Mouse (Mus musculus): ENCODE measurements around the gene Nova2. TPM values are rescaled to one million over a fixed set of nuclear protein-coding genes. Genes with fewer than 3 reads are reported as not detected.
A peak's percentile ranks its signal among the peaks of the same experiment; 100 is the strongest.

Gene Nova2
- total RNA-seq, 2 experiments from 2014 or later = 4.0 to 4.2 TPM

DNA sequence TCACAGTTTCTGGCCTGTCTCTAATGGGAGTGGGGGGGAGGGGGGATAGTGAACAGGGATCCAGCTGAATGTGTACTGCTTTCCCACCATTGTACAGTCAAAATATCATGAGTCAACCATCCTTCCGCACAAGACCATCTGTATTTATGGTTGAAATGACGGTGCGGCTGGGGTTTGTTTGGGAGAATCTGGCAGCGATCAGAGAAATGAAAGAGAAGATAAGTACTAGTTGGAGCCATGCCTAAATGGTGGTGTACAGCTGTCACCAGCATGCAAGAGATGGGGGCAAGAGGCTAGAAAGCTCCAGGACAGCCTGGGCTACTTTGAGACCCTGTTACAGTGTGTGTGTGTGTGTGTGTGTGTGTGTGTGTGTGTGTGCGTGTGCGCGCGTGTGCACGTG, 52.7 kb downstream of the Nova2 start:
- no peak for DNase-seq (ENCODE audit: low spot score in 2 of 2)

DNA sequence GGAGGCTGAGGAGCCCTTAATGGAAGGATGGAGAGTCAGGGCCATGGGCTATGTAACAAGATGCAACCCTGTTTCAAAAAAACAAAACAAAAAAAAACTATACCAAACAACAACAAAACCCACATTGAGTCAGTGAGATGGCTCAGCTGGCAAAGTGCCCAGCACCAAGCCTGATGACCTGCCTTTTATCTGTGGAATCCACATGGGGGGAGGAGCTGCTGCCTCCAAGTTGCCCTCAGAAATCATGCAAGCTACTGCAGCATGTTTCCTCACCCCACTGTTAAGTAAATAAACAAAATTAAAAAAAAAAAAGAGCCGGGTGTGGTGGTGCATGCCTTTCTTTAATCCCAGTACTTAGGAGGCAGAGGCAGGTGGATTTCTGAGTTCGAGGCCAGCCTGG, 60.8 kb downstream of the Nova2 start:
- no peak for DNase-seq (ENCODE audit: low spot score in 2 of 2)

DNA sequence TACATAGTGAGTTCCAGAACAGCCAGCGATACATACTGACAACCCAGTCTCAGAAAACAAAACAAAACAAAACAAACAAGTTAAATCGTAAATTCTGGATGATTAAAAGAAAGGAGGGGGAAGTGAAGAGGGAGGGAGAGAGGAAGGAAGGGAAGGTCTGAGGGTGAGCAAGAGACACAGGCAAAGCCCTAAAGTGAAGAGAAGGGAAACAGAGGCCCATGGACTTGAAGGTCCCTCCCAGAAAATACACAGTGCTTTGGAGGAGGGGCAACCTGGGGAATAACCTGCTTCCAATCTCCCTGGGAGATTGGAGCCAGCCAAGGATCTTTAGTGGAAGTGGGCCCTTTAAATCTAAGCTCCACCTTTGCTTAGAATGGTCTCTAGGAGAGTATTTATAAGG, 61.4 kb downstream of the Nova2 start, which contains the start of gene Nanos2:
Gene Nanos2 (plus strand): TSS at position 301 of the 400 bp plus-strand sequence.
- no peak for DNase-seq (ENCODE audit: low spot score in 2 of 2)

DNA sequence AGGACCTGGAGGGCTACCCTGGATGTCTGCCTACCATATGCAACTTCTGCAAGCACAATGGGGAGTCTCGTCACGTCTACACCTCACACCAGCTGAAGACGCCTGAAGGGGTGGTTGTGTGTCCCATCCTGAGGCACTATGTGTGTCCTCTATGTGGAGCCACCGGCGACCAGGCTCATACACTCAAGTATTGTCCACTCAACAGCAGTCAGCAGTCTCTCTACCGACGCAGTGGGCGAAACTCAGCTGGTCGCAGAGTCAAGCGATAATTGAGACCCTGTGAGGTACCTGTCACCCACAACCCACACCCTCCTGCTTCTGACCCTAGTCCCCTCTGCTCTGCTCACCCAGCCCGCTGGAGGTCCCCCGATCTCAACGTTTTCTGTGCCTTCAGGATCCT, 62.1 kb downstream of the Nova2 start:
- no peak for DNase-seq (ENCODE audit: low spot score in 2 of 2)

DNA sequence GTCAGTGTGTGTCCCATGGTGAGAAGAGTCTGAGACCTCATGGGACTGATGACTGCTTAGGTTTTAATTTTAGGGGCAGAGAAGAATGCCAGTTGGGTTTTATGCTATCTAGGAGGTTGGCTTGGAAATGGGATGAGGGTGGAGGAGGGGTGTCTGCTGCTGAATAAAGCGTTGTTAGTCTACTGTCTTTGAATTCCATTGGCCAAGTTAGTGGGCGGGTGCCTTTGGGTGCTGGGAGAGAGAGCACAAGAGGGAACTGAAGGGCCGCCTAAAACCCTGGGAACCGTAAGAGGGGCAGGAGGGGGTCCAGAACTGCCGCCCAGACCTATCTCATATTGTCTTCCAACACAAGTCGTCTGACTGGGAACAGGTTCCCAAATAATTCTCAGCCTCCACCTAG, 63.1 kb downstream of the Nova2 start:
- no peak for DNase-seq (ENCODE audit: low spot score in 2 of 2)

DNA sequence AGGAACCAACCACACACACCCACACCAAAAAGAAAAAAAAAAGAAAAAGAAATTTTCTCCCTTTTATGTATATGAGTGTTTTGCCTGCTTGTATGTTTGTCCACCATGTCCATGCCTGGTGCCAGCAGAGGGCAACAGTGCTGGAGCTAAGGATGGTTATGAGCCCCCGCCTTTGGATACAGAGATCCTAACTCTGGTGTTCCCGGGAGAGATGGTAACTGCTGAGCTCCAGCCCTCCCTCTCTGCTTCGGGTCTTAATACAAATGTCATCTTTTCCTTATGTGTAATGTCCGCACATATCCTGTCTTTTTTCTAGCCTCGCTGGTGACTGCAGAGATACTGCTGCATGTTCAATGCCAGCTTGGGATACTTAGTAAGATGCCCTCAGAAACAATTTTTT, 64.3 kb downstream of the Nova2 start:
- DNase-seq (ENCODE audit: low spot score in 2 of 2) = no peak

DNA sequence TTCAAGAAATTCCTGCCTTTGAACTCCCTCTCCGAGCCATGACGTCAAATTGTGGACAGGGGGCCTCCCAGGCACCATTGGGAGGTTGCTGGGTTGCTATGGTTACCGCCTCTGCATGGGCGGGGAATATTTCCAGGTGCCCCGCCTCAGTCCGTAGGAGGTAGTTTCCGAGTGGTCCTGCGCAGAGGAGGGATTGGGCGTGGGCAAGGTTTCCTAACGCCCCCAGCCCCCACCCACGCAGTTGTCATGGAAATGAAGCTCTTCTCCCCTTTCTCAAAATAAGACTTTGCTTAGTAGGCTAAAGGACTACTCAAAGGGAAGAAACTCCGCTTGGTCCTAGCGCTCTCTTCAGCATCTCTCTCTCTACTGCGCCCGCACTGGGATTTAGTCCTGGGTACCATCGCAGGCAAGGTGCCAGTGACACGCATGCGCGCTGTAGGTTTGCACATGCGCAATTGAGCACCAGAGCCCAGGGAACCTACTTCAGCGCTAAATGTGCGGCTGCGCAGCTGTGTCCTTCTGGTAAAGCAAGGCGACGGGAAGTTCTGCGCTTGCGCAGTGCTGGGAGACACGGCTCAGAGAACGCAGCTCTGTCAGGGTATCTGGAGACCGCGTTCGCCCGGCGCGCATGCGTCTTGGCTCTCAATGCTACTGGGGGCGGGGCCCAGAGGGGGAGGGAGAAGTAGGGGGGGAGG, 65.1 kb downstream of the Nova2 start, which contains the start of gene Mypop:
Gene Mypop (plus strand): TSS at position 645 of the 695 bp plus-strand sequence.
- peak; percentile 95 to 99 for DNase-seq (ENCODE audit: low spot score in 2 of 2)

DNA sequence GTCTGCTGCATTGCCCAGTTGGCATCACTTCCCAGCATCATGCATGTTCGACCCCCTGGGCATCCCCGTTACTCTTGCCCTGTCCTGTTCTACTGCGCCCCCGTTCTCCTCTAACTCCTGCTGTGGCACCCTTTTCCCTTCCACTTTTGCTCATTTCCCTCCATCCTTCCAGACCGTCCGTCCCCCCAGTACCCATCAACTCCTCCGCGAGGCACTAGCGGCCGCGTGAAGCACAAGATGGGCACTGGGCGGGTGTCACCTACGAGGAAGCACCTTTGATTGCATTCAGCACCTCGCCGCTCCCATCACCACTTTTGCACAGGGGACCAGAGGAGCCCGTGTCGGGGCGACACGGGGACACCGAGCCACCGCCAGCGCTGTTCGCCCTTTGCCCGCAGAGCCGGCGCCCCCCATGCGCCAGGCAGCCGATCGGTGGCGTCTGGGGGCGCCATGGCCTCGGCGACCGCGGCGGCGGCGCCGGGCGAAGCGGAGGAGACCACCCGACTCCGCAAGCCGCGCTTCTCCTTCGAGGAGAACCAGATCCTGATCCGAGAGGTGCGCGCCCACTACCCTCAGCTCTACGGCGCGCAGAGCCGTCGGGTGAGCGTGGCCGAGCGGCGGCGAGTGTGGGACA, 66.1 kb downstream of the Nova2 start:
- peak in 1 of 2 experiments; percentile 17 for DNase-seq (ENCODE audit: low spot score in 2 of 2)

DNA sequence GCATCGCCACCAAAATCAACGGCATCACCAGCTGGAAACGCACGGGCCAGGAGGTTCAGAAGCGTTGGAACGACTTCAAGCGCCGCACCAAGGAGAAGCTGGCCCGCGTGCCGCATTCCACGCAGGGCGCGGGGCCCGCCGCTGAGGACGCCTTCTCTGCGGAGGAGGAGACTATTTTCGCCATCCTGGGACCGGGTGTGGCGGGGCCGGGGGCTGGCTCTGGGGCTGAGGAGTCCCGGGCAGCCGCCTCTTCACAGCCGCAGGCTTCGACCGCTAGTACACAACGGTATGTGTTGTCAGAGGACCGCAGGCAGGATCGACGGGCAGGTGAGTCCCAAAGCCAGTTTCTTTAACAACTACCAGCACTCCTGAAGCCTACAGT, 66.6 kb downstream of the Nova2 start:
- DNase-seq (ENCODE audit: low spot score in 2 of 2) = no peak

DNA sequence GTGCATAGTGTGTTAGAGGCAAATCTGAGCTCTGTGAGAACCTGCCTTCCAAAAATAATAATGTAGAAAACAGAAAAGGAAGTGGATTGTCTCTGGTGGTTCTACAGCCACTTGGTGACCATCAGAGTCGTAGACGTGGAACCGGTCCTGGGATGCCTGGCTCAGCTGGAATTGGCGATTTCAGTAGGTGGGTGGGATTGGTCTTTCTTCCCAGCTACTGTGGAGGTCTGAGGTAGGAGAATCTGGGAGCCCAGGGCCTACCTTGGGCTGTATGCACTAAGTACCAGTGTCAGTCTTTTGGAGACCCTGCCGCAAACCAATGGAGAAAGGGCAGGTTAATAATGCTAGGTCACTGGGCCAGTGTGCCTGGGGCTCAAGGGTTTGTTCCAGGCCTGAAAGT, 67.3 kb downstream of the Nova2 start:
- DNase-seq (ENCODE audit: low spot score in 2 of 2) = no peak

DNA sequence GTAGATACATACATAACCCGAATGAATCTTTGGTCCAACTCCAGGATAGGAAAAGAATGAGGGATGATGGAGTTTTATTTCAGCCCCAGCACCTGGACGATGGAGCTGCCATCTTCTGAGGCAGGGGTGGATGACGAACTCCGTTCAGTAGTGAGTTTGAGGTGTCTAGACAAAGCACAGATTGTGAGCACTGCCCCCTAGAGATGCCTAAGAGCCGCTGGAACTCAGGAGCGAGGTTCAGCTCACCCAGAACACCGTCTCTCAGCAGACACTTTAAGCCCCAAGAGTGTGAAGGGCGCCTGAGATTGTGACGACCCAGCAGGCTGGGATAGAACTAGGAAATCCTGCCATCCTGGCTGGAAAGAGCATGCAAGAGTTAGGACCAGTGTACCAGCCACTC, 73.1 kb downstream of the Nova2 start:
- no peak for DNase-seq (ENCODE audit: low spot score in 2 of 2)

DNA sequence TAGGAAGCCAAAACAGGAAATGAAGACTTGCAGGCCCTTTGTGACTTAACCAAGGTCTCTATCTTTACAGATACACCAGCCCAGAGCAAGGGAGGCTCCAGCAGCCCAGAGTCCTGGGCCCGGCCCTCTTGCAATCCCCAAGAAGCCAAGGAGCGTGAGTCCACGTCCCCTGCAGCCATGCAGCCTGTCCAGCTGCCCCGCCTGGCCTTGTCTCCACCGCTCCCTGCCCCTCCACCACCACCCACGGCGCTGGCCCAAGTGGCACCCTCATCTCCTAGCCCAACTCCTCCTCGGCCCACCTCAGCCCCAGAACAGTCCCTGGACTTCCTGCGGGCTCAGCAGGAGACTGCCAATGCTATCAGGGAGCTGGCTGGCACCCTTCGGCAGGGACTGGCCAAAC, 74.7 kb downstream of the Nova2 start:
- DNase-seq (ENCODE audit: low spot score in 2 of 2) = no peak

DNA sequence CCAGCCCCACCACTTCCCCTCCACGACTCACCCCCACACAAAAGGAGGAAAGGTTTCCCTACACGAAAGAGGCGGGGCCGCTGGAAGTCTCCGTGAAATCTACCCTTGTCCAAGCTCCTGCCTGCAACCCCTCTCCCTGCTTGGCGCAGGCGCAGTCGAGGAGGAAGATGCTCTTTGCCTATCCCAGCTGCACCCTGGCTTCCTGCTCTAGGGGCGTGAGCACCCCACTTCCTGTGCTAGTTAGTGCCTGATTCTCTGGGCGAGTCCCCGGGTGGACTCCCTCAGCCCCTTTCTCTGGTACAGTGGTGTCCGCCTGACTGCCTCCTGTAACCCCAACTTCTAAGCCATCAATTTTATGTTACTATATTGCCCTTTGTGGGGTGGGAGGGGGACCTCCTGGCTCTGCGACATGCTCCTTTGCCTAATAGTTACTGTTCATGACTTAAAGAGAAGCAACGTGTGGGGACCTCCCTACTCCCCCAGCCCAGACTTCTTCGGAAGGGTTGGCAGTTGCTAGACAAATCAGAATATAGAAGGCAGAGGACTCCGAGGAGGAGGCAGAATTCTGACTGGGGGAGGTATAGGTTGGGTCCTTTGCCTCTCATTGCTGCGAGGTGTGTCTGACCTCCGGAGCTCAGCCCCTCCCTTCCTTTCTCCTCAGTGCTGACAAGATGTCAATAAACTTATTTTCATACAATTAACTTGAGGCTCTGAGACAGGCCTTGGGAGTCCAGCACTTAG, 75.5 kb downstream of the Nova2 start:
- DNase-seq (ENCODE audit: low spot score in 2 of 2) = peak in 1 of 2 experiments; percentile 56

DNA sequence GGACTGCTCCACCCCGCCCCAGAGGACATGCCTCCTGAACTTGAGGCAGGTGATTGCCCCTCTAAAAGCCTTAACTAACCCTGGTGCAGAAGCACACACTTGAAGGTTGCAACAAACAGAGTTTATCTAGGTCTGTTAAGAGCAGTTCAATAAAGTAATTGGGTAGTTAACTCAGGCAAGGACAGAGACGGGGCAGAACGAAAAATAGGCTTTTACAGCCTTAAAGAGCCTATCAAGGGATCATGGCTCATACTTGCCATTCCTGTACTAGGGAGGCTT, 76.1 kb downstream of the Nova2 start:
- DNase-seq (ENCODE audit: low spot score in 2 of 2) = no peak

DNA sequence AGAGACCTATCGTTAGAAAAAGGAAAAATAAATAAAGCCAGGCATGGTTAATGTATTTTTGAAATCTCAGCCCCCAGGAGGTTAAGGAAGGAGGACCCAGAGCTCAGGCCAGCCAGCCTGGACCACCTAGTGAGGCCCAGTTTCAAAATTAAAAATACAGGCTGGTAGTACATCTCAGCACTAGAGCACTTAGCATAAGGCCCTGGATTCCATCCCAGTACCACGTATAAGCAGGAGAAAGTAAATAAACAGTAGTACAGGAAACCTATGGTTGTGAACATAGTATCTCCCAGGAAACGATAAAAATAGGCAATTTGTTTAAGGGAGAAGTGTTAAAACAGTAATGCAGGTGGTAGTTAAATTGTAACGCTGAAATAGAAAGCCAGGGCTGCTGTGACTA, 76.4 kb downstream of the Nova2 start:
- DNase-seq (ENCODE audit: low spot score in 2 of 2) = no peak

DNA sequence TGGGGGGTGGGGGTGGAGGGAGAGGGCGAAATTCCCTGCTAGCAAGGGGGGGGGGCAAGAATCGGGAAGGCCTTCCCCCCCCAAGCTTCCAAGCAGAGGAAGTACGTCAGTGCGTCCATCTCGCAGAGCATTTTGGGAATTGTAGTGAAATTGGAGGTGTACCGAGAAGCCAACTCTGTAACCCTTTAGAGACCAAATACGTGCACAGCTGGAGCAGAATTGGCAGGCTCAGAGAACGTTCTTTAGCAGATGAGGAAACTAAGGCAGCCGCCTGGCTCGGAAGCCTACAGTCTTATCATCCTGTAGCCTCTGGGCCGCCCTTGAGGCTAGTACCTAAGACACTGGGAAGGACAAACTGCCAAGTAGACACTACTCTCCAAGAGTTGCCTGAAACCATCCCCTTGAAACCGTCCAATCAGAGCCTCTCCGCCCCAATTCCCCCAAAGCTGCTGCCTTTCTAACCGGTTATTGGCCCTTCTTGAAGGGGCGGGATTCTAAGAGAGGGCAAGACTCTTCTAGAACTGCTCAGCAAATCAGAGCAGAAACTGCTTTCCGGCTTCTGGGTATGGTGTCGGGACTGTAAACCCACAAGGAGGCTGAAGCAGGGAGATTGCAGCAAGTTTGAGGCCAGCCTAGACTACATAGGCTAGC, 77.3 kb downstream of the Nova2 start:
- peak; percentile 40 to 65 for DNase-seq (ENCODE audit: low spot score in 2 of 2)

DNA sequence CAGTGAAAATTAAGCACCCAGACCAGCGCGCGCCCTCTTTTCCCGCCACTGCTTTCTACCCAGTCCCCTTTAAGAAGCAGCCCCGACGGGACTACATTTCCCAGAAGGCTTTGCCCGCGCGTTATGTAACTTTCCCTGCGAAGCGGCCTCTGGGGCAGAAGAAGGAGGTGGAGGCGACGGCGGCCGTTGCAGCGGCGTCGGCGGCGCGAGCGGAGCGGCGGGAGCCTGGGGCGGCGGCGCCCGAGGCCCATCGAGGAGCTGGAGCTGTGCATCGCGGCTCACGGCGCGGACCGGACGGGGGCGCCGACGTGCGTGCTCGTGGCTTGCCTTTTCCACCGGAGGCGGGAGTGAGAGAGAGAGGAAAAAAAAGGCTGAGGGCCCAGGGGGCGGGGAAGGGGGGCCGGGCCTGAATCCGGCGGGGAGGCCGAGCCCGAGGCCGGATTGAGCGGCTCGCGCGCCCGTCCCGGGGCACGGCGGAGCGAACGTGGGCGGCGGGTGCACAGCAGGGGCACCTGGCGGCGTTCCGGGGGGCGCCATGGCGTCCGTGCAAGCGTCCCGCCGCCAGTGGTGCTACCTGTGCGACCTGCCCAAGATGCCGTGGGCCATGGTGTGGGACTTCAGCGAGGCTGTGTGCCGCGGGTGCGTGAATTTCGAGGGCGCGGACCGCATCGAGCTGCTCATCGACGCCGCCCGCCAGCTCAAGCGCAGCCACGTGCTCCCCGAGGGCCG, 78.4 kb downstream of the Nova2 start, which contains the start of gene Irf2bp1:
Gene Irf2bp1 (plus strand): TSS at position 143 of the 729 bp plus-strand sequence.
- peak; percentile 86 to 94 for DNase-seq (ENCODE audit: low spot score in 2 of 2)

DNA sequence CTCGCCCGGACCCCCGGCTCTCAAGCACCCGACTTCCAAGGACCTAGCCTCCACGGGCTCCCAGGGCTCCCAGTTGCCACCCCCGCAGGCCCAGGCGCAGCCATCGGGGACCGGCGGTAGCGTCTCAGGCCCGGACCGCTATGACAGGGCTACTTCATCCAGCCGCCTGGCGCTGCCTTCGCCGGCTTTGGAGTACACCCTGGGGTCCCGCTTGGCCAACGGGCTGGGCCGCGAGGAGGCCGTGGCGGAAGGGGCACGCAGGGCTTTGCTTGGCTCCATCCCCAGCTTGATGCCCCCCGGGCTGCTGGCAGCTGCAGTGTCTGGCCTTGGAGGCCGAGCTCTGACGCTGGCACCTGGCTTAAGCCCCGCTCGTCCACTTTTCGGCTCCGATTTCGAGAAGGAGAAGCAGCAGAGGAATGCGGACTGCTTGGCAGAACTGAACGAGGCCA, 79.0 kb downstream of the Nova2 start:
- peak; percentile 45 to 60 for DNase-seq (ENCODE audit: low spot score in 2 of 2)

DNA sequence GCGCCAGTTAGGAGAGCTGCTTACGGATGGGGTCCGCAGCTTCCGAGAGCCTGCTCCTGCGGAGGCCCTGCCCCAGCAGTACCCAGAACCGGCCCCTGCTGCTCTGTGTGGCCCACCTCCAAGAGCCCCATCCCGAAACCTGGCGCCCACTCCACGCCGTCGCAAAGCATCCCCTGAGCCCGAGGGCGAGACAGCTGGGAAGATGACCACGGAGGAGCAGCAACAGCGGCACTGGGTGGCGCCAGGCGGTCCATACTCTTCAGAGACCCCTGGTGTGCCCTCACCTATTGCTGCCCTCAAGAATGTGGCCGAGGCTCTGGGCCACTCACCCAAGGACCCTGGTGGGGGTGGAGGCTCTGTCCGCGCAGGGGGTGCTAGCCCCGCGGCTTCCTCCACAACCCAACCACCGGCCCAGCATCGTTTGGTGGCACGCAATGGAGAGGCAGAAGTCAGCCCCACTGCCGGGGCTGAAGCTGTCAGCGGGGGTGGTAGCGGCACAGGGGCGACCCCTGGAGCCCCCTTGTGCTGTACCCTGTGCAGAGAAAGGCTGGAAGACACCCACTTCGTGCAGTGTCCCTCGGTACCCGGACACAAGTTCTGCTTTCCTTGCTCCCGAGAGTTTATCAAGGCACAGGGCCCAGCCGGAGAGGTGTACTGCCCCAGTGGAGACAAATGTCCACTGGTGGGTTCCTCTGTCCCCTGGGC, 79.9 kb downstream of the Nova2 start:
- peak in 1 of 2 experiments; percentile 26 for DNase-seq (ENCODE audit: low spot score in 2 of 2)

DNA sequence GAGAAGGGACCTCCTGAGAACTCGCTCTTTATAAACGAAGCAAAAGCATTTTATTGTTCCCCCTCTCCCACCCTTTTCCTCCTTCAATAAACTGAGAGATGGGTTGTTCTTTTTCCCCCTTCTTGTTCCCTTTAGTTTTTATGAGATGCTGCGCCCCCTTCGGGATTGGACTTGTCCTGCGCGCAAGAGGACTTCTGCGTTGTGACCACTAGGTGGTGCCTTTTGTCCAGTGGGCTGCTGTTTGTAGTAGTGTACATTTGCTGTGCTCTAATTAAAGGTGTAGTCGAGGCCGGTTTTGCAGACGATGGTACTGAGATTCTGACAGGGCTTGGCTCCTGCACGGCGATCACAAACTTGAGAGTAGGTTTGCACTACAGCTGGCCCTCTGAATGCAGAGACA, 80.8 kb downstream of the Nova2 start:
- peak; percentile 60 to 83 for DNase-seq (ENCODE audit: low spot score in 2 of 2)

All from gastrocnemius, postnatal 4 days (tissue).